Mouse (Mus musculus): ENCODE data around the gene Cd274. TPM values are rescaled to one million over a fixed set of nuclear protein-coding genes. Genes with fewer than 3 reads are reported as not detected.

The Cd274 gene
- total RNA-seq, 2 experiments from 2014 or later: 4.3 to 12.5 TPM

DNA sequence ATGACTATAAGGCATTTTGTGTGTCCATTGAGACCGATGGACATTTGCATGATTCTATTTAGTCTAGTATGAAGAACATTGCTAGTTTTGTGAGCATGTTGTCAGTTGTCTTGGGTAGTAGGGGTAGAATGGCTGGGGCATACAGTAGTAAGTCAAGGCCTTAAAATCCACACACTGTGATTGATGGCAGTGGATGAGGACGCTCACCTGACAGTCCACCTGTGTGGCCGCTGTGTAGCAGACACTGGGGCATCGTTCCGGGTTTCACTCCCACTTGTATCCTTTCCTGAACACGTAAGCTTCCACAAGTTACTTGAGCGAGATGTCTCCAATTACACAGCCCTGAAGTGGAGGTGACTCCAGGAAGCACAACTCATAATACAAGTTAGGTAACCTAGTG lies 3.7 kb upstream of the Cd274 start:
- ATAC-seq (replicated peaks; ENCODE audit: poor library complexity): no peak

GRCm38 (mm10) chr19:29364076-29364475 lies 3.2 kb upstream of the Cd274 start:
- ATAC-seq (replicated peaks; ENCODE audit: poor library complexity): no peak

- ATAC-seq (replicated peaks; ENCODE audit: poor library complexity): no peak
These were observed 2.1 kb upstream of the Cd274 start for GRCm38 (mm10) chr19:29365105-29365504.

- ATAC-seq (replicated peaks; ENCODE audit: poor library complexity): no peak
These were observed 858 bp upstream of the Cd274 start for GRCm38 (mm10) chr19:29366226-29366968.

DNA sequence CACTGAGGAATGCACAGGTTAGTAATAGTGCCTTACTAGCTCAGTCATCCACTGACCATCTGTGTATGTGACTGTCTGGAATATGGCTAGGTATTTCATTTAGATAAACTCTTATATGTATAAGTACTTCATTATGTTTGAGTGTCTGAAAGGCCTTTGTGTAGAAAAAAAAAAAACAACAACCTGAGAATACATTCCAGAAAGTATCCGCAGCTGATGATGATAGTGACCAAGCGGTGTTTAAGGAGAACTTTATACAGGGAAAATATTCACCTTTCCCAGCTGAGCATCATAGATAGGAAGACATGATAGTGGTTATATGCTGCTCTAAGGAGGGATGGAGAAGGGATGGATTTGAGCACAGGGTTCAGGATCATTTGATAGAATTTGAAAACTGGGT lies 786 bp downstream of the Cd274 start:
- ATAC-seq (replicated peaks; ENCODE audit: poor library complexity): no peak

DNA sequence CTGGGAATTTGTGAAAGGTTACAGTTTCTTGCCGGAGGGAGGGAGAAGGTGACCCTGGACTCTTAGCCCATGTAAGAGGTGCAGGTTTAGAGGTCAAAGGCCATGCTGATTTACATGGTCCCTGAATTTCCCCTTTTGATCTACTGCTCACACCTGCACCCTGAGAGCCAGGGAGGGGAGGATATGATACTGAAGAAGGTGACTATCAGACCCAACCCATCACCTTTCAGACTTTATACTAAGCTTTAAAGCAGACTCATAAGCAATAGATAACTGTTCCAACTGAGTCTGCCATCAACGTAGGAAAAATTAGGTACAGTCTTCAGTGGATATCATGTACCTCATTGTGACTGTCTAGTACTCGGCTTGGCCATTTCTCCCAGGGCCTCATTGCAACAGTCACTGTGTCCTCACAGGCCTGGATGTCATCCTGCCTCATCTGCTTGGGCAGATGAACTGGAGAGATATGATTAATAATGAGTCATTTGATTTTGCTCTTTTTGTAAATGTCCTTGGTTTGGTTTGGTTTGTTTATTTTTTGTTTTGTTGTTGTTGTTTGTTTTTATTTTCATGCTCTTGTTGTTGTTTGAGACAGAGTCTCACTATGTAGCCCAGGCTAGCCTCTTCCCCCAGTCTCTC lies 1.5 kb downstream of the Cd274 start:
- no peak for ATAC-seq (replicated peaks; ENCODE audit: poor library complexity)

DNA sequence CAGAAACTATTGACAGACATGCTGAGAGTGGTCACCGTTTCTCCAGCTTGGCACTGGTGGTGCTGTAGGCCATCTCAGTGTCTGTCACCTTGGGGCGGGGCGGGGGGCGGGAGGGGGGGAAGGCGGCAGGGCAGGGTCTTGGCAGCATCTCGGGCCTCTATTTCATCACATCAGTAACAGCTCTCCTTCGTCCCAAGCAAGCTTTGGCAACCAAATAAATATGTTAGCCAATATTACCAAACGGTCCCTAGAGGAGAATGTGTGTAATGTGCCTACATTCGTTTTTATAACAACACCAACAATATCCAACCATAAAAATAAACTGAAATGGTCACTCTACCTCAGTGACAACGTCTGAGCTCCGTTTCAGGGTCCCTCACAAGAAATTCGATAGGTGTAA lies 2.9 kb downstream of the Cd274 start:
- ATAC-seq (replicated peaks; ENCODE audit: poor library complexity): peak; percentile 59

- ATAC-seq (replicated peaks; ENCODE audit: poor library complexity): no peak
These were observed 3.5 kb downstream of the Cd274 start for GRCm38 (mm10) chr19:29370545-29371283.

DNA sequence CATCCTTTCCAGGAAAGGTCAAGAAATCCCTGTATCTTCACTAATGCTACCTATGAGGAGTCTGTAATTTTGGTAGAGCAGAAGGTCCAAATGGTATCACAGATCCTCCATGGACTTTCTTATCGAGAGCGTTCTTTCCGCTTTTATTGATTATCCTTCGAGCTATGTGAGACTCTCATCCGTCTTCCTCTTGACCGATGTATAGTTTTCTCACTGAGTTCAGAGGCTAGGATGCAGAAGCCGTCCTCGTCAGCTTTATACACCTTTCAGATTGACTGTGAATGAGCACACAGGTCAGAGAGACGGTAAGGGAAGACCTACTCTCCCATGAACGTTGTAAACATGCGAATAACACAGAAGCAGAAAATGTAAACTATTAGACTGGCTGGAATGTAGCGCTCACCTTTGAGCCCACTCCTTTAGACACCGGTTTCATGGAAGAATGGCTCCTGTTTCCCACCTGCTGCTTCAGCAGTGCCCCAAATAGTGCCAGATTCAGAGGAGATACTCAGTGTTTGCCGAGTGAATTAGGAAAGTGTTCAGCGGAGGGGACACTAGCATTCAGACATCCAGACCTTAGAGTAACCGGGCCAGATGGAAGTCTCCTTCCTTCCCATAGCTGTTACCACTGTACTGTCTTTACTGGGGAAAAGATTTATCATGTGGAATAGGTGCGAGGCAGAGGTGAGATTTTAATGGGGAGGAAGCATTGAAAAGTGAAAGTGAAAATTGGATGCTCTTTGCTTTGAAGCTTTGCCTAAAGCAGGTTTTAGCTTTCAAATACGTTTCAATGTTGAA lies 4.2 kb downstream of the Cd274 start:
- no peak for ATAC-seq (replicated peaks; ENCODE audit: poor library complexity)

GRCm38 (mm10) chr19:29372138-29372537 lies 4.9 kb downstream of the Cd274 start:
- no peak for ATAC-seq (replicated peaks; ENCODE audit: poor library complexity)

GRCm38 (mm10) chr19:29372621-29373020 lies 5.4 kb downstream of the Cd274 start:
- no peak for ATAC-seq (replicated peaks; ENCODE audit: poor library complexity)

DNA sequence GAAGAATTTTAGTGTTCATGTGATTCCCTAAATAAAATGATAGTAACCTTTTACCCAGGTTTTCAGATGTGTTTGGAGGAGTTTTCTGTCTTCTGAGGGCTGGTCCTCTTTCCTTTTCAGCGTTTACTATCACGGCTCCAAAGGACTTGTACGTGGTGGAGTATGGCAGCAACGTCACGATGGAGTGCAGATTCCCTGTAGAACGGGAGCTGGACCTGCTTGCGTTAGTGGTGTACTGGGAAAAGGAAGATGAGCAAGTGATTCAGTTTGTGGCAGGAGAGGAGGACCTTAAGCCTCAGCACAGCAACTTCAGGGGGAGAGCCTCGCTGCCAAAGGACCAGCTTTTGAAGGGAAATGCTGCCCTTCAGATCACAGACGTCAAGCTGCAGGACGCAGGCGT lies 6.2 kb downstream of the Cd274 start:
- ATAC-seq (replicated peaks; ENCODE audit: poor library complexity): no peak

DNA sequence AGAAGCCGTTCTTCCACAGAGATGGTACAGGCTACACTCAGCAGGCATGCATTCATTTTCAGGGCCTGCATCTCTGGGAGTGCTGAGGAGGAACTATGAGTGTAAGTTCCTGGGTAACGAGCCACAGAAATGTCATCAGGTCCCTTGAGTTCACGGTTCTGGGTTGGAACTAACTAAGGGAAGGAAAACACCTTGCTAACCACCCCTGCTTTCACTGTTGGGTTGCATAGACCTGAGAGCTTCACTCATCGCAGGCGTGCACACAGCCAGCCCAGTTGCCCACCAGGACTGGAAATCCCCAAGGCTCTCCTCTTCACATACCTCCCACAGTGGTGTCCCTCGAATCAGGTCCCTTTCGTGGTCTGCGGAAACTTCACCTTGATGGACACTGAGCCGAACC lies 7.7 kb downstream of the Cd274 start:
- ATAC-seq (replicated peaks; ENCODE audit: poor library complexity): no peak

DNA sequence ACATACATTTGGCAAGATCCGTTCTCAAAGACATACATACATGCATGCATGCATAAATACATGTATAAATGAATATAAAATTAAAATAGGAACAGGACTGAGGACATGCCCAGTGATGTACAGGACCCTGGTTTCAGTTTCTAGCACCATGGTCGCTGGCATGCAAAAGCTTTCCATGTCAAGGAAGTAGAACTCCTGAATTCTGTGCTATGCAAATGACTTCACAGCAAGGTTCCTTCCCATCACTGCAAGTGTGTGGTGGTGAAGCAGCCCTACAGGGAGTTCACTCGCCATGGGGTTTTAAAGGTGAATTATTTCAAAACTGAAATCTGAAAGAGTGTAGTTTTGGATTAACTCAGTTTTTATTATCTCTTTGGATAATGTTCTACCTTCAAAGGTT lies 9.1 kb downstream of the Cd274 start:
- no peak for ATAC-seq (replicated peaks; ENCODE audit: poor library complexity)

GRCm38 (mm10) chr19:29379839-29380603 lies 12.8 kb downstream of the Cd274 start:
- ATAC-seq (replicated peaks; ENCODE audit: poor library complexity): no peak

GRCm38 (mm10) chr19:29383368-29383767 lies 16.1 kb downstream of the Cd274 start:
- ATAC-seq (replicated peaks; ENCODE audit: poor library complexity): peak; percentile 27

DNA sequence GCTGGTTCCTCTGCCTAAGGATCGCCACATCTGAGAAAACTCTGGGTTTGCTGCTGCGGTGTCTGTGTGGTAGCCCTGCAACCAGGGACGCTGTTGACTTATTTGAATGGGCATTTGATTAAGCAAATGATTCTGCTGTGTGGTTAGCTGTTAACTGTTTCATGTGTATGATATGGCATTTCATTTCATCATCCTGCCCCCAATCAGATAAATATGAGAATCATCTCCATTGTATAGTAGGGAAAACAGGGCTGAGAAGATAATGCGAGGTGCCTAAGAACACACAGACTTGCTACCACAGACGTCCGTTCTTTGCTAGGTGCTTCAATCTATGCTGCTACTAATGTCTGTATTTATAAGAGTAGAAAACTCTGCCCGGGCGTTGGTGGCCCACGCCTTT lies 17.2 kb downstream of the Cd274 start:
- ATAC-seq (replicated peaks; ENCODE audit: poor library complexity): no peak

- peak; percentile 74 for ATAC-seq (replicated peaks; ENCODE audit: poor library complexity)
These were observed 17.7 kb downstream of the Cd274 start for GRCm38 (mm10) chr19:29384994-29385393.

- ATAC-seq (replicated peaks; ENCODE audit: poor library complexity): no peak
These were observed 18.6 kb downstream of the Cd274 start for GRCm38 (mm10) chr19:29385822-29386221.

DNA sequence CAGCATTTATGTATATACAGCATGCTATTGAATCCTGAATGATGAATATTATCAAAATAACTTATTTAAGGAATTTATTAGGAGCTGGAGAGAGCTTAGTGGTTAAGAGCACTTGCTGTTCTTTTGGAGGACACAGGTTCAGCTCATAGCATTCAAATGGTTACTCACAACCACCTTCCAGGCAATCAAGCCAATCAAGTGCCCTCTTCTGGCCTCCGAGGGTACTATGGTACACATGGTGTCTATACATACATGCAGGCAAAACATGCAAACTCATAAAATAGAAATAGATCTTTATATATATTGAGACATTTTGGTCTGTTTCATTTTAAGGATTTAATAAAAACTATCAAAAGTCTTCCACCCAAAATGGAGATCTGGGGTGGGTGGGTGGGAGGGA lies 21.6 kb downstream of the Cd274 start:
- ATAC-seq (replicated peaks; ENCODE audit: poor library complexity): no peak
